Mouse (Mus musculus): ENCODE measurements at regions not wholly inside any gene's neighbourhood (a gene's known extent, or its start where the extent isn't known, plus 50 kb on each side); places are given as distances from the start of the nearest gene placed in this dataset.

- no peak for DNase-seq
These were observed 56.6 kb downstream of the Olig3 start for GRCm38 (mm10) chr10:19412926-19413325.

GRCm38 (mm10) chr10:19413935-19414334 is 57.6 kb downstream of the Olig3 start:
- no peak for DNase-seq

GRCm38 (mm10) chr10:19414834-19415233 is 58.5 kb downstream of the Olig3 start:
- DNase-seq = no peak

- no peak for DNase-seq
These were observed 67.7 kb downstream of the Olig3 start for GRCm38 (mm10) chr10:19424030-19424429.

DNA sequence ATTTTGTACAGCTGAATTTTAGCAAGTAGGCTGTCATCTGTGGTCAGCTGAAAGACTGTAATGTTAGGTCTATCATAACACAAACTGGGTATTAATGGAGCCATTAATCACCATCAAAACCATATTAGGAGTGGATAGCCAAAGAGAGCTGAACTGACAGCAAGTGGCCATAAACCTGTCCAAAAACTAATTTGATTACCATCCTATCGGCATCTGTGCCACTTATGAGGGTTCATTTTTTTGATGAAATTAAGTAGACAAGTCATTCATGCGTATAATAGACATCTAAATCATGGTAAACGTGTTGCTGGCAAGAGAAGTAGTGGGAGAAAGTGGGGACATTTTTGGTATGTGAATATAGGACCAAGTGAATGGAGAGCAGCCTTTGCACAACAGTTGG is 68.6 kb downstream of the Olig3 start:
- DNase-seq = no peak

DNA sequence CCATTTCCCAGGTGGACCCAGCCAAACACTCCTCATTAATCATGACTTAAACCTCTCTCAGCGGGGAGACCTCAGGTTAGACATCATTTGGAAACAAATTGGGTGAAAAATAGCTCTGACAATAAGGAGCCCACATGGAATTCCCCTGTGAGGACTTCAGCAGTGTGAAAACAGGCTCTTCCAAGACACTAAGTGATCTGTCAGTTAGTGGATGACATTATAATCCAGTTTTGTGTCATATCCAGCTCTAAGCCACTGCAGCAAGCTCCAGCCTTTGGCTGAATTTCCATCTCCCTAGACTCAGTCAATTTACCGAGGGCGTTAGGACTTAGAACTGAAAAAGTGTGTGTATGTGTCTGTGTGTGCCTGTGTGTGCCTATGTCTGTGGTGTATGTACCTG is 70.5 kb downstream of the Olig3 start:
- DNase-seq = no peak

- no peak for DNase-seq
These were observed 76.2 kb downstream of the Olig3 start for GRCm38 (mm10) chr10:19432515-19432914.

DNA sequence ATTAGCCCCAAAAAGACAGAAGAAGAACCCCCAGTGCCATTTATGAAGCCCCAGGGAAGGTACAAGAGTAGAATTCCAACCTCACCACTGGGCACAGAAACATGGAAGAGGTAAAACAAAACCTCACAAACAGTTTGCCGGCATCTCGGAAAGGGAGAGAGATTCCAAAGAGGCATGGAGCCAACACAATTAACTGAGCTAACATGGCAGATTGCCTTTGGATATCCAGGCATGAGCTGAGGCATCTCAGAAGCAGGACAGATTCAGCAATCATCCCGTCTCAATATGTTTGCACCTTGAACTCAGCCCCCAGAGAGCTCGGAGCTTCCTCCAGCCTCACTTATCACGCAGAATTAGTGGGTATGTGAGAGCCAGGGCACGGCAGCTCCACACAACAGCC is 78.3 kb downstream of the Olig3 start:
- no peak for DNase-seq

GRCm38 (mm10) chr10:19441807-19442206 is 85.5 kb downstream of the Olig3 start:
- no peak for DNase-seq

DNA sequence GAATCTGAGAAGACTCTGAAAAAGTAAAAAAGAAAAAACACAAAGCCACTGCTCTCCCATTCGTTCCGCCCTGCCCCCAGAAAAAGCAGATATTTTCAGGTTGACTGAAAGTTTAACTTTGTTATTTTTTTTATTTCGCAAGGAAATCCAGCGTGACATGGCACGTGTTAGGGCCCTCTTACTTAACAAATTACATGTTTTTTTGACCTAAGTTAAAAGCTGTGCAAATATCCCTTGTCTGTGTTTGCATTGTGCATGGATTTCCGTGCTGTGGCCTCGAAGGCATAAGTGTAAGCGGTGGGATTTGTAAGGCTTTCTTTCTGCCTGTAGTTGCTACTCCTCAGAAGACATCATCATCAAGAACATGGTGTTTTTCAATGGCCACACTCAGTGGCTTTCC is 87.2 kb downstream of the Olig3 start:
- no peak for DNase-seq

DNA sequence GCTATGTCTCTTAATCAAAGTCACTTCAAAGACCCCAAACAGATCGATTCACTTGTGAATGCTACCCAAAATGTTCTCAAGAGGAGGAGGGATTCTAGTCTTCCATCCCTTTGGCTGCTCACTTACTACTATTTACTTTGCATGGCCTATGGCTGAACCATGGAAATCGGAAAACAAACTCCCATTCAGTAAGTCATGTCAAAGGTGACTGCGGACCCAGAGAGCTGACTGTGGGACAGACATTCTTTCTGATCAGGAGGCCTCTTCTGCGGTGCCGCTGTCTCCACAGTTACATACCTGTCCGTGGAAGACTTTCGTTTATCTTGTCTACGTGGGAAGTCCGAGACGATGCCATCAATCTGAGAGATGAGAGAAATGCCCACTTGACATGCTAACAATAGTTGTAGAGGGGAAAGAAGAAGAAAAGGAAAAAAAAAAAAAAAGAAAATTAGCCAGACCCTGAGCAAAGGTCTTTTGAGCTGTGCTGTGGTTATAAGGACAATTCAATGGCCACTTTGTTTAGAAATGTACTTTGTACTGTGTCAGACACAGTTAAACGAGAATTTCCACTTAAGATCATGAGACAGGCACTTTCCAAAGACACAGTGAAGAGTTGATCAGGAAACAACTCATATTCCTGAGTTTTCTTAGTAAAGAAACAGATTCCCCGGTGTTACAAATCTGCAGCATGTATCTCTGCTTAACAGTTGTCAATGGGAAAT is 92.7 kb downstream of the Olig3 start:
- no peak for DNase-seq

GRCm38 (mm10) chr10:19459053-19459452 is 102.7 kb downstream of the Olig3 start:
- no peak for DNase-seq

DNA sequence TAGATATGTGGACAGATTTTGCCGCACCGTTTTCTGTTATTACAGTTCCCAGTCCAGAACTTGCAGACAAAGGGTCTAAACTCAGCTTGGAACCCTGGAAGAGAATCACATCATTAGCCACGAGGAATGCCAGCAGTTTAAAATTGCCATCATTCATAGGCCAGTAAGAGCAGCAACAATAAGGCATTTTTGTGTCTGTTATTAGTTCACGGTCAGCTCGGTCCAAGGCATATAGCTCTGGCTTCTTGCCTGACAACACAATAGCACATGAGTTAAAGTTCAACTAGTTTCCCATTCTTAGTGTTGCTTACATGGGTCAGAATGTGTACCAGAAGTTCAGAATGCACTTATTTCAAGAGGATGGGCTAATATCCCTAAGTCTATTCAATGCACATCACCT is 103.4 kb downstream of the Olig3 start:
- no peak for DNase-seq

DNA sequence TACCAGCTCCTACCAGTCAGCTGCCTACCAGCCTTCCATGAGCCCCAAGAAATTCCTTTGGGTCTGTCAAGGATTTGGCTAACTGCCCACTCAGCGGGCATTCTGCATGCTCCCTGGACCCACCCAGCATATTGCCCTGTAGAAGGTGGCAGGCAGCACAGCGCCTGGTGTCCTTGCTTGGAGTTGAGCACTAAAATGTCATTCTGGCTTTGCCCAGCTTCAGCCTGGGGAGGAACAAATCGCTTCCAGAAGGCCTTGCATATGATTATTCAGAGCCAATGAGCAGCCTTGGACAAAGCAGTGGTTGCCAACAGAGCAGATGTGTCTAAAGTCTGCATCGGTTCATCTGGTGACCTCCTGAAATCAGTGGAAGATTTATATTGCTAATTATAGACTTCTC is 103.8 kb downstream of the Olig3 start:
- no peak for DNase-seq

GRCm38 (mm10) chr10:19463800-19464199 is 107.5 kb downstream of the Olig3 start:
- DNase-seq = no peak

- no peak for DNase-seq
These were observed 108.2 kb downstream of the Olig3 start for GRCm38 (mm10) chr10:19464504-19464903.

DNA sequence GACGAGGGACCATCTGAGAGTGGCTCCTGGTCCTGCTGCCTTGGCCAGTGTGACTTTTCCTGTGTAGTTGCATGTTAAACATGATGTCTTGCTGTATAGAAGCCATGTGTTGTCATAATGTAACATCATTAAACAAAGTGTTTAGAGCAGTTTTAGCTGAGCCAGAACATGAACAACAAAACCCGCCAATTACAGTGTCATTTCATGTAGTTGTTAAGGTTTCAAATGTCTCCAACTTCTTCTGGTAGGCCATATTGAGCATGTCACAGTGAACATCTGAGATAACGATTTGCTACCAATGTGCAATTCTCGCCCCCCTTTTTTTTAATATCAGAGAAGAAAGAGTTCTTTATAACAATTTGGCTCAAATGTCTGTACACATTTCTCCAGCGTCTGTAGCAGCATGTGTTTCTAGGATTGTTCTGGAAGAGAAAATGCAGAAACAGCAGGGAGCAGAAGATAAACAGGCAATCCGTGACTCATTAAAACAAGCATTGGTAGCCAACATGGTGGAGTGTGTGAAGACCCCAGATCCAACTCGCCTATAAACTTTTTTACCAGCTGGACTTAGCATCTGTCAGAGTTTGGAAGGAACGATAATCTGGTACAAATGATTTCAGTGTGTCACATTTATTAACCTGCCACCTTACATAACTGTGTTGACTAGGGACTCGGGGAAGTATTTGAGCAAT is 115.2 kb downstream of the Olig3 start:
- no peak for DNase-seq

GRCm38 (mm10) chr10:19472066-19472465 is 115.7 kb downstream of the Olig3 start:
- no peak for DNase-seq

DNA sequence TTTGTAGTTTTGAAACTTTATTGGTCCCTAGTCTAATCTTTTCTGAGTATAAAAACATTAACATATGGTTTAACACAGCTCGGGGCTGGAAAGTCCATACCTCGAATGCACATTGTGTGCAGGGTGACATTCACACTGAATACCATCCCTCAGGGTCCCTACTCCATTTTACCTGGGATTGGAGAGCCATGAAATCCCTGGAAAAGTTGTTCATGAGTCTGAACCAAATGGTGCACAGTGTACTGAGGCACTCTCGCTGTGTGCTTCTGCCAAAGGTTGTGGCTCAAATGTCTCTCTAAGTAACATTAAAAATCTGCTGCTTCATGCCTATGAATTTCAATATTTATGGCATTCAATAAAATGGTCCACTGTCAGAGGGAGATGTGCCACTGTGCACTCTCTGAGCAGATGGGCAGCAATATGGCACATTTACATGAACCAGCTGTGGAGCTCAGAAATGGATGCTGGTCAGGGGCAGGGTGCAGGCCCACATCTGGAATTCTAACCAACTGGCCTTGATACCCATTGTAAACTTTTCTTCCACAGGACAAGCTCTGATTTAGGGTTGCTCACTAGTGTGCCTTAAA is 116.7 kb downstream of the Olig3 start:
- DNase-seq = no peak

GRCm38 (mm10) chr10:19485537-19486135 is 106.1 kb upstream of the Ifngr1 start:
- no peak for DNase-seq

GRCm38 (mm10) chr10:19490500-19490899 is 101.2 kb upstream of the Ifngr1 start:
- no peak for DNase-seq

- DNase-seq = peak; percentile 88
These were observed 100.0 kb upstream of the Ifngr1 start for GRCm38 (mm10) chr10:19491513-19492380.

Data from gastrocnemius, postnatal 10 days (tissue).